Mouse (Mus musculus): ENCODE measurements around the gene Gm17689. TPM values are rescaled to one million over a fixed set of nuclear protein-coding genes. Genes with fewer than 3 reads are reported as not detected.

The Gm17689 gene
- polyA plus RNA-seq (2017; shearing (Covaris generic)): not detected

DNA sequence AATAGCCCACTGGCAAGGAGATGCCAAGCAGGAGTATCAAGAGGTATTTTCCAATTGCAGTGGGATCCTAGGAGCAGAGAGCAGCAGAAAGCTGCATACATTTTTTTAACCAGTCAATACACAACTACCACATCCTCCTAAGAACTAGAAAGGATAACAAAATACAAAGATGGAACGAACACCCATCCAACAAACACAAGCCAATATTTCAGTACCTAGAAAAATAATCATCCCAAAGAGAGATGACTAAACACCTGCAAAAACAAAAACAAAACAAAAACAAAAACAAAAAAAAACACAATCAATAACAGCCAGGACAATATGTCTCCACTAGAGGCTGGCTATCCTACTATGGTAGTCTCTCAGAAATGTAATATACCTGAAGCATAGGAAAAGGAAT lies at the start of gene Gm17689:
Gene Gm17689 (minus strand): TSS at position 101 of the 400 bp plus-strand sequence.

DNA sequence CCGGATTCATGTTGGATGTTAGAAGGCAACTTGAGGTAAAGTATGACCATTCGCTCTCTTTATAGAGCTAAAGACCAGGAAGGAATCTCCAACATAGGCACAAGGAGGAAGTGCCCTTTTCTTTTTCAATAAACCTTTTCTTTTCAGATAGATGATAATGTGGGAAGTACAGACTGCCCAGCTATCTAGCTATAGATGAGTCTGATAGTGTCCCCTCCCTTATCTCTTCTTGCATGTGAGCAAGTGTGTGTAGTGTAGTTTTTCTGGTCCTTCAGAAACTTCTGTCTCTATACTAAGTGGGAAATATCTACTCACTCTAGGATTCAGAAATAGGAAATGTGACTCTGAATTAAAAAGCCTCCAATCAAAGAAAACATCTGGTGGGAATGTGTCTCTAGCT lies 40.6 kb downstream of the Gm17689 start, which contains the start of gene Gm5615:
Gene Gm5615 (minus strand): TSS at position 101 of the 400 bp plus-strand sequence.

Other genes with a start within 250 kb of the Gm17689 start
- gene Gm7257, start 150.8 kb downstream of the Gm17689 start, polyA plus RNA-seq (2017; shearing (Covaris generic)): not detected
- gene Gm9513, start 107.0 kb downstream of the Gm17689 start, polyA plus RNA-seq (2017; shearing (Covaris generic)): not detected
- gene Gm5615, start 40.7 kb downstream of the Gm17689 start, polyA plus RNA-seq (2017; shearing (Covaris generic)): not detected
- gene A630095E13Rik, start 60.7 kb upstream of the Gm17689 start, polyA plus RNA-seq (2017; shearing (Covaris generic)): not detected
- not detected for gene Acrv1, start 110.6 kb upstream of the Gm17689 start, polyA plus RNA-seq (2017; shearing (Covaris generic))
- 3.0 TPM for gene Chek1, start 144.4 kb upstream of the Gm17689 start, polyA plus RNA-seq (2017; shearing (Covaris generic))
- 161 TPM for gene Stt3a, start 185.0 kb upstream of the Gm17689 start, polyA plus RNA-seq (2017; shearing (Covaris generic))
- 60.7 TPM for gene Ei24, start 214.8 kb upstream of the Gm17689 start, polyA plus RNA-seq (2017; shearing (Covaris generic))
- not detected for gene Fez1, start 239.2 kb upstream of the Gm17689 start, polyA plus RNA-seq (2017; shearing (Covaris generic))

All from effector memory CD4-positive, alpha-beta T cell, adult 5 months (primary cell).